Mouse (Mus musculus) testis, adult 2 months (tissue): ENCODE data around the gene Bri3bp. TPM values are rescaled to one million over a fixed set of nuclear protein-coding genes. Genes with fewer than 3 reads are reported as not detected.

ENCODE experiments used
- H3K27ac ChIP-seq: fragments of 200-500 bp; 2 replicates; pipeline ENCODE4 v1.5.1; 2012; ENCODE audit warnings: low read depth, low read length; ENCODE audit not compliant: control insufficient read depth, insufficient read depth
- H3K27me3 ChIP-seq: fragments of 200-500 bp; 2 replicates; pipeline ENCODE4 v1.6.1; 2012; ENCODE audit warnings: mild to moderate bottlenecking, low read length, moderate library complexity; ENCODE audit not compliant: control insufficient read depth, insufficient read depth
- H3K36me3 ChIP-seq: fragments of 200-500 bp; 2 replicates; pipeline ENCODE4 v1.6.1; 2012; ENCODE audit warnings: mild to moderate bottlenecking, low read length; ENCODE audit not compliant: control insufficient read depth, insufficient read depth
- H3K4me1 ChIP-seq: fragments of 200-500 bp; 2 replicates; pipeline ENCODE4 v1.6.1; 2012; ENCODE audit warnings: low read length; ENCODE audit not compliant: control insufficient read depth, insufficient read depth
- H3K4me3 ChIP-seq: fragments of 200-500 bp; 2 replicates; pipeline ENCODE4 v1.5.1; 2012; ENCODE audit warnings: low read depth, mild to moderate bottlenecking, low read length, moderate library complexity, mixed read lengths; ENCODE audit not compliant: control insufficient read depth
- CTCF ChIP-seq: fragments of 200-500 bp; IDR thresholded peaks from 2 replicates; pipeline ENCODE4 v1.5.1; 2012; ENCODE audit warnings: low read depth, mild to moderate bottlenecking, inconsistent platforms, low read length, moderate library complexity; ENCODE audit not compliant: control insufficient read depth, insufficient read depth, insufficient replicate concordance
- POLR2A ChIP-seq: fragments of 200-500 bp; IDR thresholded peaks from 2 replicates; pipeline ENCODE4 v1.6.1; 2012; ENCODE audit warnings: low read depth, mild to moderate bottlenecking, inconsistent platforms, low read length, moderate library complexity; ENCODE audit not compliant: control insufficient read depth
- polyA plus RNA-seq: library from polyadenylated mRNA; depleted of rRNA; stranded (reverse); fragments of >200 nt; gene quantifications from 2 replicates; pipeline ENCODE4 v1.2.3, GENCODE M21; 2012

The Bri3bp gene
- polyA plus RNA-seq, 1 experiment = 41.4 TPM

DNA sequence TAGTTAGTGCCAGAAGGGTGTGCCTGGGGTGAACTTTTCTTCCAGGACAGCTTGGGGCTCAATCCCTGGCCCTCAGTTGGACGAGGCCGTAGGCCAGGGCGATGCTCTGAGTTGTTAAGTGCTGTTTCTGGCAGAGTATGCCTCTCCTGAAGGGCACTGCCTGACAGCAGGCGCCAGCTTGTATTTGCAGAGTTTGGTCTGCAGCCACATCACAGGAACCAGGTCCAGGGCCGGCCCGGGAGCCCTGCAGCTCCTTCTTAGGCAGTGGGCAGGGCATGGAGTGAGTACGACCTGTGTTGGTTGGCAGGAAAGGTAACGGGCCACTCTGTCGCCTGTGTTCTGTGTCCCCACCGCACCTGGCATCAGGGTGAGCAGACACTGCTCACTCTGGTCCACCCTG lies 49.7 kb downstream of the Bri3bp start:
- Histone ChIP-seq H3K27me3 (no peaks in the 10 kb centered on the region), H3K4me3 (no peak overlapping the region), H3K36me3 (peaks cover 2% of the 10 kb centered on the region; the same call in 1 of the 2 replicates), H3K27ac (no peak overlapping the region), H3K4me1 (no peaks in the 10 kb centered on the region)
- TF ChIP-seq CTCF = no peak
- no peak for TF ChIP-seq POLR2A

DNA sequence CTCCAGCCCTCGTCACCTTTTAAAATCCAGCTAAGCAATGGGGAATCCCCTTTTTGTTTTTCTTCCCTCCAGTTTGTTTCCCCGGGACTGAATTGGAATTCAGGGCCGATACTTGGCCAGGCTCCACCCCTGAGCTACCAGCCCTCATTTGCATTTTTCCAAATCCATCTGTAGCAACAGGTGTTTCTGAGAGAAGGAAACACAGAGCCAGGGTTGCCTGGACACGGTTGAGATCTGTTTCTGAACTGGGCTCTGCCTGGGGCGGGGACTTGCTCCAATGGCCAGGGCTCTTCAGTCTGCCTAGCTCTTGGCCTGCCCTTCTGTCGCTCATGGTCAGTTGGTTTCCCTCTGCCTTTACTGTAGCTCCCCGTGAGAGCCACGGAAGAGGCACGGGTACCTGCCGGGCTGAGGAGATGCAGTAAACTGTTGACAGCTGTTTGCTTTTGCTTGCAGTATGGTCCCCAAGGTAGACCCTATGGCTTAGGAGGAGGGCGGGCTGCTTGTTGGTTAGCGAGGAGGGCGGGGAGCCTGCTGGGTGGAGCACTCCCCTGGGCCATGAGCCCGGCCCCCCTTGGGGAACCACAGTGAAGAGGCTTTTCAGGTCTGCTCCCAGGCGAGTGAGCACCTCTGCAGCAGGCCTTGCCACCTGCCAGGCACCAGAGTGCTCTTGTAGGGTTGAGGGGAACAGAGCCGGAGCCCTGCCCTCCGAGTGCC lies 51.2 kb downstream of the Bri3bp start:
- H3K27ac ChIP-seq = no peak overlapping the region
- H3K4me3 ChIP-seq = no peak overlapping the region
- peaks cover 2% of the 10 kb centered on the region; the same call in 1 of the 2 replicates for H3K36me3 ChIP-seq
- no peaks in the 10 kb centered on the region for H3K4me1 ChIP-seq
- no peak for TF ChIP-seq POLR2A
- no peak for TF ChIP-seq CTCF
- H3K27me3 ChIP-seq = no peaks in the 10 kb centered on the region

GRCm38 (mm10) chr5:125493093-125493423 lies 51.7 kb downstream of the Bri3bp start:
- TF ChIP-seq CTCF (no peak), POLR2A (no peak)
- Histone ChIP-seq H3K36me3 (peaks cover 2% of the 10 kb centered on the region; the same call in 1 of the 2 replicates), H3K27me3 (no peaks in the 10 kb centered on the region), H3K4me1 (no peaks in the 10 kb centered on the region), H3K4me3 (no peak overlapping the region), H3K27ac (no peak overlapping the region)

DNA sequence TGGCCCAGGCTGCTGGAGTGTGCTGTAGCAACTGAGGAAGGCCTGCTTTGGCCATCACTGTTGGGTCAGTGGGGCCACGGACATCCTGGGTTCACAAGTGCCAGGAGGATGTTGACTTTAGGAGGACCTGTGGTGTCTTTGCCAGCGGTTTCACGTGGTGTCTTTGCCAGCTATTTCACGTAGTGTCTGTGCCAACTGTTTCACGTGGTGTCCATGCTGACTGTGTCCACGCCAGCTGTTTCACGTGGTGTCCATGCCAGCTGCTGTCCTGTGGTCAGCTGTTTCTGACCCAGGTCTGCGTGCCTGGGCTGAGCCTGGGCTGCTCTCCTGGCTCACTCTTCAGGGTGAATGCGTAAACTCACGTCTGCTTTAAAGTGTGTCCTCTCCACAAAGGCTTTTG lies 54.3 kb downstream of the Bri3bp start:
- H3K27me3 ChIP-seq = no peaks in the 10 kb centered on the region
- H3K36me3 ChIP-seq = peaks cover 2% of the 10 kb centered on the region; the same call in 1 of the 2 replicates
- no peak overlapping the region for H3K27ac ChIP-seq
- TF ChIP-seq CTCF (no peak), POLR2A (no peak)
- no peaks in the 10 kb centered on the region for H3K4me1 ChIP-seq
- H3K4me3 ChIP-seq = no peak overlapping the region

DNA sequence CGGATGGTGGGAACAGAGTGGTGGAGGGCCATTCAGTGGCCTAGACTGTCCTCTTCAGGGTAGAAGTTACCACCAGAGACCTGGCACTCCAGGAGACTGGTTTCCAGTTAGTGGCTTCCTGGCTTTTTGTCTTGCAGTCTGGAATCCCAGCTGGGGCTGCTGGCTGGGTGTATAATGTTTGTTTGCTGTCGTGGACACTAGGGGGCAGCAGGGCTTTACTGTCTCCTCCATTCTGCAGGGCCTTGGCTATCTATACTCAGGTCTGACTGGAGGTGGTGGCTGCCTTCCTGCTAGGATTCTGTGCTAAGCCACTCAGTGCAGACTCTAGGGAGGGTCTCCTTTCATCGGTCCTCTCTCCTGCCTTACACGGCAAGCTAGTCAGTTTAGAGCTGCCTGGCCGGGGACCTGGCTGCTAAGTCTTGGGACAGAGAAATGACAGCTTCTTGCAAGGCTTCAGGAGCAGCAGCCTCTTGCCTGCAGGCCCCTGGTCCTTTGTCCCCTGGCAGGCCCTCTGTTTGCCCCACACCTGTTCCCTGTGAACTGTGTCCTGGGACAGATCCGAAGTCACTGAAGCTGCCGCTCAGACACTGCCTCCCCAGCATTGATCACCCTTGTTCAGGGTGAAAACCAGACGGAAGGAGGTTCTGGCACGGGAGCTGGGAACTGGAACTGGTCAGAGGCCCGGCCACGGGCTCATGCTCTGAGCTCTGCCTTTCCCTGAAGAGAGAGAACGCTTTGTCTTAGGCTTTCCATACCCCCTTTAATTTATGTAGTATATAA lies 56.6 kb downstream of the Bri3bp start:
- peaks cover 2% of the 10 kb centered on the region; the same call in 1 of the 2 replicates for H3K36me3 ChIP-seq
- H3K27ac ChIP-seq = no peak overlapping the region
- H3K4me3 ChIP-seq = peak overlapping the region; percentile 75
- TF ChIP-seq CTCF (peak; percentile 63; the same call in 1 of the 2 replicates), POLR2A (no peak)
- no peaks in the 10 kb centered on the region for H3K27me3 ChIP-seq
- no peaks in the 10 kb centered on the region for H3K4me1 ChIP-seq

GRCm38 (mm10) chr5:125501505-125501904 lies 60.1 kb downstream of the Bri3bp start:
- Histone ChIP-seq H3K27ac (no peak overlapping the region), H3K36me3 (peaks cover 2% of the 10 kb centered on the region), H3K27me3 (no peaks in the 10 kb centered on the region), H3K4me3 (no peak overlapping the region), H3K4me1 (no peaks in the 10 kb centered on the region)
- no peak for TF ChIP-seq POLR2A
- no peak for TF ChIP-seq CTCF

- H3K4me3 ChIP-seq = no peak overlapping the region
- peaks cover 2% of the 10 kb centered on the region for H3K36me3 ChIP-seq
- H3K27me3 ChIP-seq = no peaks in the 10 kb centered on the region
- H3K27ac ChIP-seq = no peak overlapping the region
- H3K4me1 ChIP-seq = no peaks in the 10 kb centered on the region
- TF ChIP-seq CTCF (no peak), POLR2A (no peak)
These were observed 60.8 kb downstream of the Bri3bp start for GRCm38 (mm10) chr5:125502186-125502585.
